ENCODE assay signal across 9 mouse cellular contexts in genomic region chr3:45375761-45376500, GRCm38 (mm10). TPM values are rescaled to one million over a fixed set of nuclear protein-coding genes. Genes with fewer than 3 reads are reported as not detected.
A peak's percentile ranks its signal among the peaks of the same experiment; 100 is the strongest.
DNase-seq lines count a peak whose midpoint lies in the region; ATAC-seq and TF ChIP-seq lines count a peak whose summit lies in the region.
"Had no signal": no experiment of that assay in that cellular context is flagged by ENCODE, and none has a peak within 500 bp of the region (broad histone marks: within the 10 kb centered on the region; RNA-seq: fewer than 3 reads in every experiment).

No protein-coding gene starts in this region.

- DNase-seq in urinary bladder, adult 2 months (ENCODE audit: low spot score), result peak; percentile 33
- DNase-seq in urinary bladder, postnatal 10 days (ENCODE audit: low spot score), result no peak
- peak; percentile 91 for DNase-seq in forebrain, embryonic 11.5 days (ENCODE audit: low spot score)
- peak; percentile 43 for DNase-seq in heart, postnatal 0 days (ENCODE audit: low spot score)
- DNase-seq in kidney, postnatal 36 days, result peak; percentile 35 to 74
- no peak for DNase-seq in liver, embryonic 13.5 days
- peak; percentile 65 for DNase-seq in yolk sac, embryonic 10.5 days (ENCODE audit: low spot score)

- H3K4me2 ChIP-seq in forebrain, embryonic 11.5 days (ENCODE audit: low read depth, low read length, severe bottlenecking), result peak overlapping the region; percentile 82
- H3K4me2 ChIP-seq in heart, postnatal 0 days (ENCODE audit: low read depth, low read length), result peak overlapping the region; percentile 98
- peak overlapping the region; percentile 62 for H3K4me2 ChIP-seq in liver, embryonic 13.5 days
- peak overlapping the region; percentile 94 for H3K4me2 ChIP-seq in neural tube, embryonic 13.5 days

- ATAC-seq in forebrain, embryonic 11.5 days (replicated peaks; ENCODE audit: low FRiP score), result peak; percentile 3
- no peak for ATAC-seq in heart, postnatal 0 days (ENCODE audit: insufficient read depth, low read depth)
- ATAC-seq in liver, embryonic 13.5 days (ENCODE audit: low read depth), result no peak
- ATAC-seq in neural tube, embryonic 13.5 days (ENCODE audit: low read depth), result no peak

- H3K9ac ChIP-seq in forebrain, embryonic 11.5 days (ENCODE audit: low read length), result peak overlapping the region; percentile 80
- H3K9ac ChIP-seq in heart, postnatal 0 days (replicated peaks; ENCODE audit: low read depth, low read length), result no peak overlapping the region
- no peak overlapping the region for H3K9ac ChIP-seq in liver, embryonic 13.5 days
- peak overlapping the region; percentile 82 for H3K9ac ChIP-seq in neural tube, embryonic 13.5 days

- no peak for TF ChIP-seq EP300 in heart, postnatal 0 days (IDR thresholded peaks at IDR 0.05; ENCODE audit: low read depth)

- H3K36me3 ChIP-seq in forebrain, embryonic 11.5 days (ENCODE audit: control insufficient read depth, insufficient read depth, low read length), result no peaks in the 10 kb centered on the region
- no peaks in the 10 kb centered on the region for H3K36me3 ChIP-seq in heart, postnatal 0 days (replicated peaks; ENCODE audit: control insufficient read depth, insufficient read depth, low read length)
- H3K36me3 ChIP-seq in liver, embryonic 13.5 days, result no peaks in the 10 kb centered on the region
- no peaks in the 10 kb centered on the region for H3K36me3 ChIP-seq in neural tube, embryonic 13.5 days

- H3K27me3 ChIP-seq in forebrain, embryonic 11.5 days (ENCODE audit: control insufficient read depth, insufficient read depth, low read length), result peaks cover 3% of the 10 kb centered on the region
- H3K27me3 ChIP-seq in heart, postnatal 0 days (ENCODE audit: control insufficient read depth, insufficient read depth, low read length), result peaks cover 47% of the 10 kb centered on the region
- peaks cover 62% of the 10 kb centered on the region for H3K27me3 ChIP-seq in liver, embryonic 13.5 days
- H3K27me3 ChIP-seq in neural tube, embryonic 13.5 days, result no peaks in the 10 kb centered on the region
- H3K27me3 ChIP-seq: CH12.LX had no signal

- H3K27ac ChIP-seq in forebrain, embryonic 11.5 days (ENCODE audit: low read depth, low read length), result peak overlapping the region; percentile 57
- H3K27ac ChIP-seq in heart, postnatal 0 days (ENCODE audit: low read depth), result no peak overlapping the region
- no peak overlapping the region for H3K27ac ChIP-seq in liver, embryonic 13.5 days
- H3K27ac ChIP-seq in neural tube, embryonic 13.5 days (replicated peaks), result peak overlapping the region; percentile 86

- H3K4me3 ChIP-seq in forebrain, embryonic 11.5 days (ENCODE audit: low read depth, low read length), result peak overlapping the region; percentile 65
- H3K4me3 ChIP-seq in heart, postnatal 0 days (ENCODE audit: low read depth, low read length), result peak overlapping the region; percentile 54
- H3K4me3 ChIP-seq in liver, embryonic 13.5 days (replicated peaks), result peak overlapping the region; percentile 38
- peak overlapping the region; percentile 72 for H3K4me3 ChIP-seq in neural tube, embryonic 13.5 days

- no peaks in the 10 kb centered on the region for H3K9me3 ChIP-seq in forebrain, embryonic 11.5 days (ENCODE audit: control insufficient read depth, low read length)
- H3K9me3 ChIP-seq in heart, postnatal 0 days (replicated peaks; ENCODE audit: control insufficient read depth, low read length), result no peaks in the 10 kb centered on the region
- no peaks in the 10 kb centered on the region for H3K9me3 ChIP-seq in liver, embryonic 13.5 days (replicated peaks)
- H3K9me3 ChIP-seq in neural tube, embryonic 13.5 days, result no peaks in the 10 kb centered on the region

- WGBS in forebrain, embryonic 11.5 days, result 0% methylated on average over 27 of the region's 27 CpGs
- under 1% methylated on average over 27 of the region's 27 CpGs for WGBS in heart, postnatal 0 days
- under 1% methylated on average over 27 of the region's 27 CpGs for WGBS in liver, embryonic 13.5 days (ENCODE audit: insufficient replicate concordance)
- under 1% methylated on average over 27 of the region's 27 CpGs for WGBS in neural tube, embryonic 13.5 days

- TF ChIP-seq CTCF in heart, postnatal 0 days (IDR thresholded peaks at IDR 0.05; ENCODE audit: low read depth), result peak; percentile 76

- H3K4me1 ChIP-seq in forebrain, embryonic 11.5 days (replicated peaks; ENCODE audit: control insufficient read depth, insufficient read depth, low read length), result 0 out of 2 replicates have a peak, but pooled peaks cover 5% of the 10 kb centered on the region
- H3K4me1 ChIP-seq in heart, postnatal 0 days (ENCODE audit: control insufficient read depth, insufficient read depth), result peaks cover 15% of the 10 kb centered on the region
- 0 out of 2 replicates have a peak, but pooled peaks cover 11% of the 10 kb centered on the region for H3K4me1 ChIP-seq in liver, embryonic 13.5 days (replicated peaks)
- H3K4me1 ChIP-seq in neural tube, embryonic 13.5 days (replicated peaks), result peaks cover 9% of the 10 kb centered on the region; the same call in 1 of the 2 replicates

RNA-seq across cellular contexts. Expression of gene Pcdh10, which starts 2.3 kb away (rescaled TPM):
- polyA plus RNA-seq in urinary bladder, adult 2 months (2012; rRNA removed), result 0.16 and 0.25 TPM in 2 replicates
- polyA plus RNA-seq in forebrain, embryonic 11.5 days (2014; fragmentation: Nextera tagmentation; extraction: Ambion mirVana), result 6.8 and 9.2 TPM in 2 replicates
- total RNA-seq in heart, postnatal 0 days (2014; rRNA removed; ENCODE audit: low replicate concordance), result 0.19 and 3.8 TPM in 2 replicates
- 0.01 TPM in 1 of 2 replicates, not detected in the other for polyA plus RNA-seq in heart, postnatal 0 days (2015; fragmentation: Nextera tagmentation; extraction: Ambion mirVana)
- 0.05 and 0.12 TPM in 2 replicates for polyA plus RNA-seq in liver, embryonic 13.5 days (2015; fragmentation: Nextera tagmentation; extraction: Ambion mirVana)
- polyA plus RNA-seq in neural tube, embryonic 13.5 days (2015; fragmentation: Nextera tagmentation; extraction: Ambion mirVana), result 9.8 and 11.5 TPM in 2 replicates
- total RNA-seq: CH12.LX had no signal

Comparison
In these comparisons a context has a peak if more than half of its experiments do, and no peak if none do; other contexts are left out.
1. DNase-seq: peak in urinary bladder, adult 2 months (single experiment), forebrain, embryonic 11.5 days (single experiment), heart, postnatal 0 days (single experiment), kidney, postnatal 36 days (2 of 2) and yolk sac, embryonic 10.5 days (single experiment); none in urinary bladder, postnatal 10 days (single experiment) and liver, embryonic 13.5 days (single experiment).
2. H3K27ac ChIP-seq: peak in forebrain, embryonic 11.5 days (single experiment) and neural tube, embryonic 13.5 days (single experiment); none in heart, postnatal 0 days (single experiment) and liver, embryonic 13.5 days (single experiment).
3. H3K9ac ChIP-seq: peak in forebrain, embryonic 11.5 days (single experiment) and neural tube, embryonic 13.5 days (single experiment); none in heart, postnatal 0 days (single experiment) and liver, embryonic 13.5 days (single experiment).
4. Peak in every context shown above with its lines, with median percentiles within 50 percentile points of each other: H3K4me2 ChIP-seq and H3K4me3 ChIP-seq.